In the genomic region with DNA sequence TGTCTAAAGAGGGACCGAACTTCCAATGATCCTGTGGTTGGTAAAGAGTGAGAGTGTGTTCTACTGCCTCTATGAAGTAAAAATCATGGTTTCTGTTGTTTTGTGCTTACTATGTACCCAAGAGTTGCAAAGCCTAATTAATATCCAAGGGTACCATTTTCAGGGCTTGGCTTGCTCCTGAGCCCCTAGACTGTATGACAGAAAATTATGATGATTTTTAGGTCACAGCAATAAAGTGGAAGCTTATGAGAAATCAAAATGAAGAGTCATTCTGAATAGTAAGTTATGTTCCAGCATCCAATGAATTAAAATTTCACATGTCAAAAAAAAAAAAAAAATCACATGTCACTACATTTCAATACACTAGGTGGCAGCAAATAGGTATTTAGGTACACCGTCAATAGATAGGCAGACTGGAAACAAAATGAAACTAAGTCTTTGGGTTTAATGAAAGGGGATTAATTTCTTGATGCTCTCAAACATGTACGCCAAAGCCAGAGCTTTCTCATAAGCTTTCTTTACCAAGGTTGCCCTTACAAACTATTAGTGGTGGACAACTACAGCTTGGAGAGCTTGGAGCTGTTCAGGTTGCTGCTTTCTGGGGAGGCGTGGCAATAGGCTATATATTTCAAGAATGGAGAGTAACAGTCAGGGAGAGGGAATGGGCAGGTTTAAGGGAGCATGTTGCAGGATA, we compare ENCODE assay signal across 8 mouse cellular contexts. TPM values are rescaled to one million over a fixed set of nuclear protein-coding genes. Genes with fewer than 3 reads are reported as not detected.
A peak's percentile ranks its signal among the peaks of the same experiment; 100 is the strongest.
DNase-seq lines count a peak whose midpoint lies in the region; ATAC-seq lines count a peak whose summit lies in the region.

No protein-coding gene starts in this region.

- no peak overlapping the region for H3K4me3 ChIP-seq in neural tube, embryonic 15.5 days (replicated peaks)

- no peaks in the 10 kb centered on the region for H3K27me3 ChIP-seq in neural tube, embryonic 15.5 days (replicated peaks)

- peak; percentile 15 for DNase-seq in gastrocnemius, adult 18-20 months (ENCODE audit: low spot score)
- no peak for DNase-seq in gastrocnemius, postnatal 4 days (ENCODE audit: low spot score in 2 of 2)
- peak; percentile 19 for DNase-seq in A20 (ENCODE audit: low read depth, low spot score)
- DNase-seq in brain, embryonic 18.5 days (ENCODE audit: low read depth, low spot score), result peak; percentile 18
- peak; percentile 6 for DNase-seq in hindlimb bud, embryonic 11.5 days (ENCODE audit: extremely low spot score, low read depth, low spot score)
- DNase-seq in thymus, postnatal 36 days, result no peak
- DNase-seq in kidney, postnatal 36 days, result no peak

- no peaks in the 10 kb centered on the region for H3K36me3 ChIP-seq in neural tube, embryonic 15.5 days

- no peak overlapping the region for H3K9ac ChIP-seq in neural tube, embryonic 15.5 days (replicated peaks)

- peak; percentile 70; the same call in 1 of the 2 replicates for ATAC-seq in neural tube, embryonic 15.5 days (ENCODE audit: low FRiP score)

- WGBS in neural tube, embryonic 15.5 days, result 61% methylated on average over 4 of the region's 4 CpGs

- no peaks in the 10 kb centered on the region for H3K4me1 ChIP-seq in neural tube, embryonic 15.5 days

- no peaks in the 10 kb centered on the region for H3K9me3 ChIP-seq in neural tube, embryonic 15.5 days (replicated peaks)

- no peak overlapping the region for H3K27ac ChIP-seq in neural tube, embryonic 15.5 days (replicated peaks)

- H3K4me2 ChIP-seq in neural tube, embryonic 15.5 days, result peak overlapping the region; percentile 39

RNA-seq across cellular contexts. Expression of gene Ccdc152, which starts 52.9 kb away (rescaled TPM):
- total RNA-seq in gastrocnemius, adult 18-20 months (2021), result not detected
- not detected for total RNA-seq in gastrocnemius, postnatal 4 days (2021)
- 0.28 TPM in 1 of 2 replicates, not detected in the other for polyA plus RNA-seq in neural tube, embryonic 15.5 days (2015; fragmentation: Nextera tagmentation; extraction: Ambion mirVana)

Comparison
In these comparisons a context has a peak if more than half of its experiments do, and no peak if none do; other contexts are left out.
1. DNase-seq: peak in gastrocnemius, adult 18-20 months (single experiment), A20 (single experiment), brain, embryonic 18.5 days (single experiment) and hindlimb bud, embryonic 11.5 days (single experiment); none in gastrocnemius, postnatal 4 days (0 of 2), thymus, postnatal 36 days (0 of 2) and kidney, postnatal 36 days (0 of 2).